Mouse (Mus musculus) gastrocnemius, adult 8-10 months (tissue): Measurements from ENCODE around the gene Arhgap27. TPM values are rescaled to one million over a fixed set of nuclear protein-coding genes. Genes with fewer than 3 reads are reported as not detected.
"Not testable (repeated sequence)": the region's sequence is repeated elsewhere in the genome, so short reads cannot be mapped to it uniquely, and the experiment has no call there.

Experiments
- DNase-seq, 2 experiments: peaks; one replicate each; pipeline ENCODE4 v3.0.0; 2022; ENCODE audit warnings: low spot score in 2 of 2
- total RNA-seq, 4 experiments: library from RNA; stranded (reverse); gene quantifications; 2 replicates each; pipeline ENCODE4 v1.2.4; 2022

Gene Arhgap27
- total RNA-seq, 4 experiments from 2014 or later: 2.5 to 4.7 (median 4.4) TPM

DNA sequence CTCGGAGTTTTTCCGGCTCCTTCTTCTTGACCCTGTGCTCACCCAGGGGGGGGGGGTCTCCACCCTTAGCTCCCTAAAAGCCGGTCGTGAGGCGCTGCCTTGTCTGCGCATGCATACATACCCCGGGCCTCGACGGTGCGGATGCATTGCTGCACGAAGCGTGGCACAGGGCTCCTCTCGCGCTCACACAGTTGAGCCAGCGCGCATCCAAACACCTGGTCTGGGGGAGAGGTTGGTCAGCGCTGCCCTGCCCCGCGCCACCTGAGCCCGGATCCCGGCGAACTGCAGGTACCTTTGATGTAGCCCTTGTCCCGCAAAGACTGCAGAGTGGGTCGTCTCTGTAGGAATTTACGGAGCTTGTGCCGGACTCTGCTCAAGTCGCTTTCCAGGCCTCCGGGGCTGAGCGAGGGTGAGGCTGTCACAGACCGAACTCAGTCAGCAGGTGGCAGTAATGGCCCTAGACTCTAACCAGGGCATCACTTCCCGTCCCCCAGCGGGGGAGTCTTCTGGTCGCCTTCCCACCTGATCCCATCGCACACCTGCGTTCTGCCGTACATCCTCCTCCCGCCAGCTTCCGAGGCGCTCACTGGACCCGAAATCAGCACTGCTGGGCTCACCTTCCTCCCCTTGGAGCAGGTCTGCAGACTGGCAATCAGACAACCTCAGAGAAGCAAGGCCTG is 29.6 kb downstream of the Arhgap27 start:
- DNase-seq: peak in 1 of 2 experiments; percentile 19

DNA sequence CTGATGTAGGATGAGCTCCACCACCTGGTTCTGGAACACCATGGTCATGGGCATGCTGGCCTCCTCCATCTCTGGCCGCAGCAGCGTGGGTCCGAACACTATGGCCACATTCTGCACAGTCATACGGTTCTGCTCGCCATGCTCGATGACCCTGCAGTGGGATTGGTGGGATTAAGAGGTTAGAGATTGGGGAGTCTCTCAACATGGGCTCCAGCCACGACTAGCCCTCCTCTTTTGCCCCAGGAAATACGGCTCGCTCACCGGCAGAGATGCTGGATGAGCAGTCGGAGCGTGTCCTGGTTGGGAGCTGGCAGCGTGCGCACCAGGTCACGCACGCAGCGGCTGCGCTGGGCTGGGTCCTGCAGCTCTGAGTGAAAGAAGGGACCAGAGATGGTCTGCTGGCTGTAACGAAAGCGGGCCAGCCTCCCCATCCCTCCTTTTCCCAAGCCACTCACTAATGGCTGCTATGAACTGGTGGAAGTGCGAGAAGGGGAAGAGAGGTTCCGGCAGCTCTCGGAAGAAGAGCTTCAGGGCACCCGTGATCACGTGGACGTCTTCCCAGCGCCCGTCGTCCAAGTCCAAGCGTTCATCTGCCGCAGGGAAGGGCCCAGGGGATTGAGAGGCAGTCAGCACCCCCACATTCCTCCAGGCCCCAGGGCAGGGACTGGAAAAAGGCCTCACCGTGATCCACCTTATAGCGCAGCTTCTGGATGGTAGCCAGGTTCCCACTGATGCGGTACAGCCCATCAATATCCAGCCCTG is 30.4 kb downstream of the Arhgap27 start:
- no peak for DNase-seq

DNA sequence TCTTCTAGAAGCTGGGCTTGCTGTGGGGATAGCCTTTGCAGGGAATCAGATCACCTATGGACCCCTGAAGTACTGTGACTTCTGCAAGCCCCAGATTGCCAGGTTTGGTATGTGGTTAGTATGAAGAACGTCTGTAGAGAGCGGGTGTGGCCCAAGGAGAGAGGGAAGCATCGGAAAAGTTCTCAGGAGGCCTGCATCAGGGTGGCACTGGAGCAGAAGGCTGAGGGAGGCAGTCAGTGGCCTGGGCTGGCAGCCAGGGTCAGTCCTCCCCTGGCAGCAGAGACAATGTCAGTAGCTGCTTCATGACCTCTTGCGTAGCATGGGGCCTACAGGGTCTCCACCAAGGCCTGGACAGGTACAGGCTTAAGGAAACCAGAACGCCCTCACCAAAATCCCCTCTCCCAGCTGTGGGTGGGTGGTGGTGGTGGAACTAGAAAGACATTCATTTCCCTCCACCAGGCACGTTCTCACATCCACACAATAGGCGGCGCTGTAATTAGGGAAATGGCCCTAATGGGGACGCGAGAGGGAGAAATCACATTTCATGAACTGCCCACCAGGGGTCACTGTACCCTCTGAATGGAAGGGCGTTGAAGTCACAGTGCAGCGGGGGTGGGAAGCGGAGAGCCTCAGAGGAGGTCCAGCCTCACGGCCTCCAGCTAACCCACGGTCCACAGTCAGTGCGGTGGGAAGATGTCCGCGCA is 31.2 kb downstream of the Arhgap27 start:
- peak; percentile 64 to 73 for DNase-seq

- no peak for DNase-seq
These were observed 31.8 kb downstream of the Arhgap27 start for GRCm38 (mm10) chr11:103331502-103332185.

GRCm38 (mm10) chr11:103330651-103331319 is 32.7 kb downstream of the Arhgap27 start:
- no peak for DNase-seq

- DNase-seq: peak; percentile 42 to 49
These were observed 36.5 kb downstream of the Arhgap27 start for GRCm38 (mm10) chr11:103326950-103327349.

DNA sequence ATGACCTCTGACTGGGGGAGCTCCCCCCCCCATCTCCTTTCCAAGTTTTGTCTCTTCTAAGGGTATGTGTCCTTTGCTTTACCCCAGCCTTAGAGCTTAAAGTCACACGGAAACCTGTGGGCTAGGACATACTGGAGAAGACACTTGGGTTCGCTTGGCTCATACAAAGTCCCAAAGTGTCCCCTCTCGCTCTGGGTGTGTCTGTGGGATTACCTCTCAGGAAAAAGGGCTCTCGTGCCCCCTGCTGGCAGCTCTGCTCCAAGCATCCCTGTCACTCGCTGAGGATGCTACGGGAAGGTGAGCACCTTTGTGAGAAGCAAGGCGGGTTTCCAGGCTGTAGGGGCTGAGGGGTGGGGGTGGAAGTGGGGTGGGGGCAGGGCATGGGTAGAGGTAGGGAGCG is 38.3 kb downstream of the Arhgap27 start:
- peak; percentile 42 to 60 for DNase-seq

DNA sequence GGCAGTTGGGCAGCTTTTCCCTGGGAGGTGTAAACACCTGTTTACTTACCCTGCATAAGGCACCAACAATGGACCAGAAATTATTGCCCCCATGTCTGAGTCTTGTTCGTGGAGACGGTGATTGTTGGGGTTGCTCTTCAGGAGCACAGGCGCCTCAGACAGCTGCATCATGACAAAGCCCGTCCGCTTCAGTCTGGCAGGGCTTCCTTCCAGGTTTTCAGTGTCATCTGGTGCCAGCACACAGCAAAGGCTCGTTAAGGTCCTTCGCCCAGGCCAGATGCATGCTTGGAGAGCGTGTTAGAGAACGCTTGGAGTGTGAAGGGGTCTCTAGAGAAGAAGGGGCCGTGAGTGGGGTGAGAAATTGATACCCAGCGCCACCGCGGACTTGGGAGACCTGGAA is 38.8 kb downstream of the Arhgap27 start:
- no peak for DNase-seq

- not testable (repeated sequence) for DNase-seq
These were observed 40.7 kb downstream of the Arhgap27 start for GRCm38 (mm10) chr11:103322832-103323231.

DNA sequence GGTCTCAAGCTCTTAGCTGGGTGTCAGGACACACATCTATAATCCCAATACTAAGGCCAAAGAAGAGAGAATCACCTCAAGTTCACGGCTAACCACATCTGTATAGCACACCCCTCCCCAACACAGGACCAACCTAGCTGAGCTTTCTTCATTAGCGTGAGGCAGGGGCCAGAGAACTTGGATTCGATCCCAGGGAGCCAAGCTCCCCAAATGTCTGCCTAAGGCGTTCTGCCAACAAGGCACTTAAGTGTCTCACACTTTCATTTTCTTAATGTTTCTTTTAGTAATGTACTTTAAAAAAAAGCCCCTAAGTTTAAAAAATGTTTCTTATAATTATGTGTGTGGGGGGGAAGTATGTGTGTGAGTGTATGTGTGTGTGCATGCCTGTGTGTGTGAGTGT is 42.8 kb downstream of the Arhgap27 start:
- DNase-seq: no peak

DNA sequence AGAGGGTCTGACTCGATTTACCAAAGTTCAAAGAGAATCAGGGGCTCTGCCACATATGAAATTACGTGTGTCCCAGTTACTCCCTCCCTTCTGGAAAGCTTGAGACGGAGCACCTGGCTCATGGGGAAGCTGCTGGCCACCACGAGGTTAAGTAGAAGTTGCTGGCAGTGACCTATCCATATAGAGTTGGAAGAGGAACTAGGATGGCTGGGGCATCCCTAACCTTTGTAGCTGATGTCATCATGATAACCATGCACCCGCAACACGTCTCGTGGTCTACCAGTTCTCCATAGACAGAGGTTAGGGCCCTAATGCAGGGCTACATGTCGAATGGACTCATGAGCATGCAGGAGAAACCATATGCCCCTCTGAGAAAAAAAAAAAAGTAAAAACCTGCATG is 43.3 kb downstream of the Arhgap27 start:
- no peak for DNase-seq

DNA sequence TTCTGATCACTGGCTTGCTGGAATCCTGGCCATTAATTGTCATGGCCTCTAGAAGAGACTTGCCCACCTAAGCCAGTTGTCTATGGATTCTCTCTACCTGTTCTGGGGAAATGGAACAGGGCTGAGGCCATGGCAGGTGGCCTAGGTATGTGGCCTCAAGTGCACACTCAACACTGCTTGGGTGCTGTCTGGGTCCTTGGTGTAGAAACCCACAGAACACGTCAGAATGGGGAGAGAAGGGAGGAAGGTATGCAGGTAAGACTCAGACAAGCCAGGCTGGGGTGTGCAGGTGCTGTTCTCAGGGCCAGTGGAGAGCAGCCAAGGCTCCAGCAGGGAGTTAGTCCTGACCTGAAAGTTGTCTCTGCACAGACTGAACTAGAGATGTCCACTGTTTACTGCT is 45.5 kb downstream of the Arhgap27 start:
- DNase-seq: no peak

- no peak for DNase-seq
These were observed 48.1 kb downstream of the Arhgap27 start for GRCm38 (mm10) chr11:103315379-103315778.

- no peak for DNase-seq
These were observed 48.6 kb downstream of the Arhgap27 start for GRCm38 (mm10) chr11:103314736-103315374.

DNA sequence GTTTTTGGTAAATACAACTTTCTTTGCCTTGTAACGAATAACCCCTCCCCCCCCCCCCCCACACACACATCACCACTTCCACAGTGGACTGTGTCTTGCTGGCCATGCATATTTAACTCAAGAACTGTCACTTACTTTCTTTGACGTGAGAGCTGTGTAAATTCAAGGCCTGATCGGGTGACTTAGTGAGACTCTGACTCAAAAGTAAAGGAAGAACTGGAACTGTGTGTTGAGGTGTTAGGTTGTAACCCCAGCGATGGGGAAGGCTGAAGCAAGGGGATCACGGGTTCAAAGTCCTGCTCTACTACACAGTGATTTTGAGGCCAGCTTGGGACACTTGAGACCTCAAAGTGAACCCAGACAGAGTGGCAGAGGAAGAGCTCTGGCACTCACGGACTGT is 50.0 kb downstream of the Arhgap27 start:
- no peak for DNase-seq

DNA sequence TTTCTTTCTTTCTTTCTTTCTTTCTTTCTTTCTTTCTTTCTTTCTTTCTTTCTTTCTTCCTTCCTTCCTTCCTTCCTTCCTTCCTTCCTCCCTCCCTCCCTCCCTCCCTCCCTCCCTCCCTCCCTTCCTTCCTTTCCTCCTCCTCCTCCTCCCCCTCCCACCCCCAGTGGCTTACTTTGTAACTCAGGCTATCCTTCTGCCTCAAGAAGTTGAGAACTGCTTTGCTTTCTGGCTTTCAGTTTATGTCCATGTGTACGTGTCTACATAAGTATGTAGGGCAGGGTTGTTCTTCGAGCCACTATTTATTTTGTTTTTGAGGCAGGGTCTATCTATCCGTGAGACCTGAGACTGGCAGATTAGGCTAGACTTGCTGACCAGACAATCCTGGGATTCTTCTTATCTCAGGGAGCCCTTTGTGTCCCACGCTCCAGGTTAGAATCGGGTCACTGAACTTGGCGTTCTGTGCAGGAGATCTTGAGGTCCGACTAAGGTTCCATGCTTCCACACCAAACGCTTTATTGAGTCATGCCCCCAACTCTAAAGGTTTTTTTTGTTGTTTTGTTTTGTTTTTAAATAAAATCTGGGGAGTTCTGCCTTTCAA is 50.7 kb downstream of the Arhgap27 start:
- DNase-seq: no peak

- DNase-seq: peak in 1 of 2 experiments; percentile 35
These were observed 51.4 kb downstream of the Arhgap27 start for GRCm38 (mm10) chr11:103311960-103312611.

DNA sequence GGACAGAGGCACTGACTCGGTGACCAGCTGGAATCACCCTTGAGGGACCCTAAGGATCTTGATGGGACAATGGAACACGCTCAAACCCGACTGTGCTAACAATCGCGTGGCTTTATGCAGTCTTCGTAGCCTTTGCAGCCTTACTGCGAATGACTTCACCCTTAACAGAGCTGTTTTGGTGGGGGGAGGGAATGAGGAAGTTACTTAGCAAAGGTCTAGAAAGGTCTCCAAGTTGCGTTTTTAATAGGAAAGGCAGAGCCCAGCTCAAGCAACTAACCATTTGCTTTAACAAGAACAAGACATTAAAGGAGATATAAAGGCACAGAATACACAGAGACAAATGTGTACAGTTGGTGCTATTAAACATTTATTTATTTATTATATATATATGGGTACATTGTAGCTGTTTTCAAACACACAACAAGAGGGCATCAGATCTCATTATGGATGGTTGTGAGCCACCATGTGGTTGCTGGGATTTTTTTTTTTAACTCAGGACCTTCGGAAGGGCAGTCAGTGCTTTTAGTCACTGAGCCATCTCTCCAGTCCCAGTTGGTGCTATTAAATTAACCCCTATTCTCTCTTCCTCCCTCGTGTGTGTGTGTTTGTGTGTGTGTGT is 53.4 kb downstream of the Arhgap27 start:
- DNase-seq: no peak

DNA sequence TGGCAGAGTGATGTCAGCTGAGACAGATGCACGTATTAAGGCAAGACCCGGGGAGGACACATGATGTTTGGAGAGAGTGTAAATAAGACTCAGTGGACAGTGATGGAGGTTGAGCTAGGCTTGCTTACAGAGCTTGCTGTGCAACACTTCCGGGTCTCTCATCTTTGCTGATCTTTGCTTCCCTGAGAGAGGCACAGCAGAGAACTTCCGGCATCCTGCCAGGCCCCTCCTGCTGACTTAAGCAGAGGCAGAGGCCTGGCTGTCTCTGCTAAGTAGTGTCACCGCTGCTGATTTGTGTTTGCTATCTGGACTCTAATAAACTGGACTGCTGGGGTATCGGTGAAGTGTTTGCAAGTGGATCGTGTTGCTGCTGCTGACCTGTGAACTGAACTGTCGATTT is 55.6 kb downstream of the Arhgap27 start:
- peak; percentile 40 to 66 for DNase-seq
